Mouse (Mus musculus) MEL (cell line): ENCODE measurements around the gene Zdhhc7. TPM values are rescaled to one million over a fixed set of nuclear protein-coding genes. Genes with fewer than 3 reads are reported as not detected.

ENCODE experiments used
- DNase-seq: peaks from one replicate; pipeline ENCODE4 v3.0.0; 2011; ENCODE audit warnings: low read depth, low spot score
- H3K27ac ChIP-seq: 2 replicates; pipeline ENCODE4 v1.5.1; 2012; ENCODE audit warnings: low read depth, mild to moderate bottlenecking, control low read depth, low read length, moderate library complexity; ENCODE audit not compliant: control insufficient read depth
- H3K27me3 ChIP-seq, 2 experiments: fragments of 150-350 bp in 1 of 2; sonication (generic) in 1 of 2; 2 replicates each; pipeline ENCODE4 v1.6.1; 2012; ENCODE audit warnings: low read length in 2 of 2, mild to moderate bottlenecking in 2 of 2, improper control_type of control experiment in 1 of 2, moderate library complexity in 1 of 2; ENCODE audit not compliant: insufficient read depth in 2 of 2, control insufficient read depth in 1 of 2
- H3K36me3 ChIP-seq, 2 experiments: 2 replicates each; pipeline ENCODE4 v1.6.1; 2012 to 2014; ENCODE audit warnings: low read length in 2 of 2, improper control_type of control experiment in 1 of 2, inconsistent platforms in 1 of 2, mild to moderate bottlenecking in 1 of 2; ENCODE audit not compliant: insufficient read depth in 2 of 2, control insufficient read depth in 1 of 2
- H3K4me1 ChIP-seq, 2 experiments: fragments of 150-350 bp in 1 of 2; sonication (generic) in 1 of 2; 2 replicates each; pipeline ENCODE4 v1.6.1; 2012; ENCODE audit warnings: low read length in 2 of 2, improper control_type of control experiment in 1 of 2, mild to moderate bottlenecking in 1 of 2; ENCODE audit not compliant: insufficient read depth in 2 of 2, control insufficient read depth in 1 of 2
- H3K4me3 ChIP-seq, 2 experiments: fragments of 150-350 bp in 1 of 2; sonication (generic) in 1 of 2; 2 replicates each; pipeline ENCODE4 v1.5.1; 2012; ENCODE audit warnings: low read depth in 2 of 2, low read length in 2 of 2, mild to moderate bottlenecking in 2 of 2, moderate library complexity in 2 of 2, control low read depth in 1 of 2, improper control_type of control experiment in 1 of 2; ENCODE audit not compliant: control insufficient read depth in 1 of 2, insufficient read depth in 1 of 2
- H3K79me2 ChIP-seq: 2 replicates; pipeline ENCODE4 v1.6.1; 2012; ENCODE audit warnings: mild to moderate bottlenecking, low read length, moderate library complexity; ENCODE audit not compliant: control insufficient read depth, poor library complexity, insufficient read depth
- H3K9ac ChIP-seq: 2 replicates; pipeline ENCODE4 v1.6.1; 2012; ENCODE audit warnings: low read depth, mild to moderate bottlenecking, control low read depth, low read length, moderate library complexity; ENCODE audit not compliant: control insufficient read depth, poor library complexity, severe bottlenecking
- H3K9me3 ChIP-seq: fragments of 150-350 bp; sonication (generic); replicated peaks from 2 replicates; pipeline ENCODE4 v1.6.1; 2012; ENCODE audit warnings: mild to moderate bottlenecking, low read length, improper control_type of control experiment, moderate library complexity; ENCODE audit not compliant: insufficient read depth
- BHLHE40 ChIP-seq: IDR thresholded peaks from 2 replicates; pipeline ENCODE4 v1.6.1; 2012; ENCODE audit warnings: low read depth, mild to moderate bottlenecking, inconsistent platforms, low read length, improper control_type of control experiment, borderline replicate concordance
- CTCF ChIP-seq, 3 experiments: IDR thresholded peaks in 2 of 3; conservative IDR thresholded peaks in 1 of 3; 2 replicates each; pipeline ENCODE4 v1.5.1; 2011 to 2012; ENCODE audit warnings: low read length in 3 of 3, low read depth in 2 of 3, mild to moderate bottlenecking in 2 of 3, improper control_type of control experiment in 1 of 3, inconsistent platforms in 1 of 3, mixed read lengths in 1 of 3, moderate library complexity in 1 of 3; ENCODE audit not compliant: control insufficient read depth in 1 of 3, insufficient read depth in 1 of 3, poor library complexity in 1 of 3, severe bottlenecking in 1 of 3
- ELF1 ChIP-seq: IDR thresholded peaks from 2 replicates; pipeline ENCODE4 v1.6.1; 2014; ENCODE audit warnings: low read depth, mild to moderate bottlenecking, inconsistent platforms, low read length, improper control_type of control experiment, moderate library complexity
- EP300 ChIP-seq, 2 experiments: IDR thresholded peaks; 2 replicates each; pipeline ENCODE4 v1.6.1; 2011; ENCODE audit warnings: improper control_type of control experiment in 2 of 2, low read length in 2 of 2, low read depth in 1 of 2, mild to moderate bottlenecking in 1 of 2
- ETS1 ChIP-seq: IDR thresholded peaks from 2 replicates; pipeline ENCODE4 v1.6.1; 2012; ENCODE audit warnings: low read depth, mild to moderate bottlenecking, inconsistent platforms, low read length, improper control_type of control experiment, moderate library complexity
- GABPA ChIP-seq: IDR thresholded peaks from 2 replicates; pipeline ENCODE4 v1.6.1; 2012; ENCODE audit warnings: low read depth, mild to moderate bottlenecking, inconsistent platforms, low read length, improper control_type of control experiment, moderate library complexity
- KAT2A ChIP-seq: conservative IDR thresholded peaks from 2 replicates; pipeline ENCODE4 v1.6.1; 2012; ENCODE audit warnings: low read depth, low read length, improper control_type of control experiment, inconsistent platforms
- MAFK ChIP-seq: IDR thresholded peaks from 2 replicates; pipeline ENCODE4 v1.6.1; 2011; ENCODE audit warnings: low read depth, mild to moderate bottlenecking, low read length, improper control_type of control experiment, borderline replicate concordance
- MAZ ChIP-seq: IDR thresholded peaks from 2 replicates; pipeline ENCODE4 v1.6.1; 2012; ENCODE audit warnings: low read depth, mild to moderate bottlenecking, inconsistent platforms, low read length, improper control_type of control experiment
- MEF2A ChIP-seq: IDR thresholded peaks from 2 replicates; pipeline ENCODE4 v1.6.1; 2014; ENCODE audit warnings: low read depth, mild to moderate bottlenecking, inconsistent platforms, low read length, improper control_type of control experiment; ENCODE audit not compliant: poor library complexity, insufficient replicate concordance, severe bottlenecking; ENCODE audit errors: extremely low read depth
- MXI1 ChIP-seq: IDR thresholded peaks from 2 replicates; pipeline ENCODE4 v1.6.1; 2011; ENCODE audit warnings: mild to moderate bottlenecking, low read depth, low read length, improper control_type of control experiment
- NELFE ChIP-seq: IDR thresholded peaks from 2 replicates; pipeline ENCODE4 v1.6.1; 2011; ENCODE audit warnings: low read depth, low read length, improper control_type of control experiment
- POLR2AphosphoS2 ChIP-seq: IDR thresholded peaks from 2 replicates; pipeline ENCODE4 v1.6.1; 2011; ENCODE audit warnings: low read length, improper control_type of control experiment
- RAD21 ChIP-seq: IDR thresholded peaks from 2 replicates; pipeline ENCODE4 v1.6.1; 2011; ENCODE audit warnings: mild to moderate bottlenecking, low read depth, low read length, improper control_type of control experiment
- SIN3A ChIP-seq: IDR thresholded peaks from 2 replicates; pipeline ENCODE4 v1.6.1; 2012; ENCODE audit warnings: low read length, improper control_type of control experiment, inconsistent platforms
- SMC3 ChIP-seq: IDR thresholded peaks from 2 replicates; pipeline ENCODE4 v1.6.1; 2011; ENCODE audit warnings: low read depth, low read length, improper control_type of control experiment
- TCF12 ChIP-seq: IDR thresholded peaks from 2 replicates; pipeline ENCODE4 v1.6.1; 2014; ENCODE audit warnings: low read depth, mild to moderate bottlenecking, inconsistent platforms, low read length, improper control_type of control experiment, moderate library complexity
- UBTF ChIP-seq: IDR thresholded peaks from 2 replicates; pipeline ENCODE4 v1.6.1; 2012; ENCODE audit warnings: low read depth, mild to moderate bottlenecking, inconsistent platforms, low read length, improper control_type of control experiment, moderate library complexity, borderline replicate concordance; ENCODE audit not compliant: insufficient read depth
- USF2 ChIP-seq, 2 experiments: IDR thresholded peaks; 2 replicates each; pipeline ENCODE4 v1.6.1; 2011 to 2012; ENCODE audit warnings: improper control_type of control experiment in 2 of 2, low read length in 2 of 2, borderline replicate concordance in 1 of 2, inconsistent platforms in 1 of 2, low read depth in 1 of 2, mild to moderate bottlenecking in 1 of 2; ENCODE audit not compliant: insufficient read depth in 1 of 2
- ZC3H11A ChIP-seq: IDR thresholded peaks from 2 replicates; pipeline ENCODE4 v1.6.1; 2012; ENCODE audit warnings: low read depth, mild to moderate bottlenecking, inconsistent platforms, low read length, improper control_type of control experiment
- ZKSCAN1 ChIP-seq: IDR thresholded peaks from 2 replicates; pipeline ENCODE4 v1.6.1; 2012; ENCODE audit warnings: low read depth, mild to moderate bottlenecking, inconsistent platforms, low read length, improper control_type of control experiment, moderate library complexity
- ZMIZ1 ChIP-seq: IDR thresholded peaks from 2 replicates; pipeline ENCODE4 v1.6.1; 2012; ENCODE audit warnings: low read depth, mild to moderate bottlenecking, inconsistent platforms, low read length, improper control_type of control experiment, moderate library complexity
- ZNF384 ChIP-seq: IDR thresholded peaks from 2 replicates; pipeline ENCODE4 v1.6.1; 2012; ENCODE audit warnings: low read depth, mild to moderate bottlenecking, inconsistent platforms, low read length, improper control_type of control experiment
- polyA plus RNA-seq, 2 experiments: library from polyadenylated mRNA; stranded (reverse) in 1 of 2; unstranded in 1 of 2; fragments of >175 nt in 1 of 2; fragments of >200 nt in 1 of 2; gene quantifications; 2 replicates each; pipeline versions ENCODE4 v1.2.1 to v1.2.4; 2012; ENCODE audit warnings: low replicate concordance in 2 of 2, low read depth in 1 of 2; ENCODE audit not compliant: insufficient read length in 2 of 2, insufficient read depth in 1 of 2, missing spikeins in 1 of 2
- total RNA-seq: library from RNA; depleted of rRNA; stranded (reverse); fragments of 300-350 nt; gene quantifications from 2 replicates; pipeline ENCODE4 v1.2.3, GENCODE M21; 2012

Gene Zdhhc7
- total and polyA plus RNA-seq, 3 experiments, result 51.0 to 126 (median 54.4) TPM

GRCm38 (mm10) chr8:120084783-120085182 is 16.5 kb downstream of the Zdhhc7 start:
- H3K4me1 ChIP-seq, result no peaks in the 10 kb centered on the region
- no peak overlapping the region for H3K4me3 ChIP-seq
- no peak overlapping the region for H3K27ac ChIP-seq
- no peaks in the 10 kb centered on the region for H3K9me3 ChIP-seq
- no peaks in the 10 kb centered on the region; a peak in 1 of 4 replicates for H3K36me3 ChIP-seq
- H3K9ac ChIP-seq, result no peak overlapping the region
- H3K79me2 ChIP-seq, result no peaks in the 10 kb centered on the region
- H3K27me3 ChIP-seq, result no peaks in the 10 kb centered on the region
- no peak for DNase-seq
- TF ChIP-seq KAT2A (no peak), POLR2AphosphoS2 (no peak), ZNF384 (no peak), MEF2A (no peak), USF2 (IDR thresholded peaks at IDR 0.05; ENCODE audit: borderline replicate concordance in 1 of 2, insufficient read depth in 1 of 2, low read depth in 1 of 2, low read length in 2 of 2) (no peak), ZMIZ1 (no peak), TCF12 (no peak), ELF1 (no peak), GABPA (no peak), ZKSCAN1 (no peak), ETS1 (no peak), SMC3 (no peak), MAZ (no peak), MXI1 (no peak), RAD21 (no peak), SIN3A (no peak), EP300 (IDR thresholded peaks at IDR 0.05; ENCODE audit: low read depth in 1 of 2, low read length in 2 of 2) (no peak), MAFK (no peak), NELFE (no peak)

- no peak for DNase-seq
- Histone ChIP-seq H3K9me3 (no peaks in the 10 kb centered on the region), H3K27me3 (no peaks in the 10 kb centered on the region), H3K36me3 (no peaks in the 10 kb centered on the region; a peak in 1 of 4 replicates), H3K79me2 (no peaks in the 10 kb centered on the region), H3K27ac (no peak overlapping the region), H3K4me3 (no peak overlapping the region), H3K4me1 (no peaks in the 10 kb centered on the region), H3K9ac (no peak overlapping the region)
- TF ChIP-seq ZC3H11A (no peak), UBTF (no peak), BHLHE40 (no peak), CTCF (IDR thresholded peaks at IDR 0.05 in 2 of 3, conservative IDR thresholded peaks at IDR 0.05 in 1 of 3; ENCODE audit: control insufficient read depth in 1 of 3, insufficient read depth in 1 of 3, low read depth in 2 of 3, low read length in 3 of 3, poor library complexity in 1 of 3, severe bottlenecking in 1 of 3) (no peak)
Measured at GRCm38 (mm10) chr8:120083261-120083660, 18.0 kb downstream of the Zdhhc7 start.
